Mouse (Mus musculus) central nervous system, embryonic 14 days (tissue): ENCODE results near the gene 3830417A13Rik. TPM values are rescaled to one million over a fixed set of nuclear protein-coding genes. Genes with fewer than 3 reads are reported as not detected.

Experiments
- polyA plus RNA-seq: library from polyadenylated mRNA; depleted of rRNA; stranded (reverse); fragments of >200 nt; gene quantifications from 2 replicates; pipeline ENCODE4 v1.2.3, GENCODE M21; 2012; rRNA removed

3830417A13Rik gene
- polyA plus RNA-seq, result 0.05 TPM in 1 of 2 replicates, not detected in the other

GRCm38 (mm10) chrX:64173248-64173647 lies at the start of gene 3830417A13Rik:
Gene 3830417A13Rik, plus strand, starts transcription at chrX:64173548.

GRCm38 (mm10) chrX:64152098-64152497 lies 21.2 kb upstream of the 3830417A13Rik start, which contains the start of gene Gm6760:
Gene Gm6760, minus strand, starts transcription at chrX:64152198.

Other genes starting within 250 kb of the 3830417A13Rik start
- not detected in 2 replicates for gene Gm6760, start 21.4 kb upstream of the 3830417A13Rik start, polyA plus RNA-seq
- 2.0 and 2.3 TPM in 2 replicates for gene Slitrk4, start 103.4 kb downstream of the 3830417A13Rik start, polyA plus RNA-seq